Mouse (Mus musculus) CH12.LX (cell line): Measurements from ENCODE around the gene Gal3st3. TPM values are rescaled to one million over a fixed set of nuclear protein-coding genes. Genes with fewer than 3 reads are reported as not detected.
"Not testable (repeated sequence)": the region's sequence is repeated elsewhere in the genome, so short reads cannot be mapped to it uniquely, and the experiment has no call there.

Source experiments
- DNase-seq: peaks from one replicate; pipeline ENCODE4 v3.0.0-alpha.2; 2013; ENCODE audit errors: extremely low read depth
- H3K27ac ChIP-seq: 2 replicates; pipeline ENCODE4 v1.5.1; 2012; ENCODE audit warnings: low read depth, mild to moderate bottlenecking, control low read depth, moderate library complexity; ENCODE audit not compliant: insufficient read depth
- H3K27me3 ChIP-seq: replicated peaks from 2 replicates; pipeline ENCODE3; 2012; ENCODE audit warnings: inconsistent platforms
- H3K36me3 ChIP-seq, 2 experiments: replicated peaks in 1 of 2; 2 replicates each; pipeline versions ENCODE3 to v1.6.1; 2012; ENCODE audit warnings: inconsistent platforms in 1 of 2, low read length in 1 of 2, mild to moderate bottlenecking in 1 of 2, mixed read lengths in 1 of 2, moderate library complexity in 1 of 2; ENCODE audit not compliant: control insufficient read depth in 1 of 2, insufficient read depth in 1 of 2
- H3K4me1 ChIP-seq, 2 experiments: 2 replicates each; pipeline ENCODE4 v1.6.1; 2012; ENCODE audit warnings: inconsistent platforms in 1 of 2, moderate library complexity in 1 of 2; ENCODE audit not compliant: insufficient read depth in 2 of 2, control insufficient read depth in 1 of 2
- H3K4me2 ChIP-seq: 2 replicates; pipeline ENCODE4 v1.6.1; 2012; ENCODE audit warnings: low read depth, mild to moderate bottlenecking, control low read depth; ENCODE audit not compliant: poor library complexity, insufficient read depth, severe bottlenecking
- H3K4me3 ChIP-seq, 3 experiments: fragments of 150-350 bp in 1 of 3; sonication (generic) in 1 of 3; replicated peaks in 1 of 3; 2 replicates each; pipeline versions ENCODE3 to v1.5.1; 2011 to 2012; ENCODE audit warnings: low read depth in 2 of 3, low read length in 2 of 3, mild to moderate bottlenecking in 2 of 3, moderate library complexity in 2 of 3, control low read depth in 1 of 3, improper control_type of control experiment in 1 of 3, inconsistent platforms in 1 of 3, mixed read lengths in 1 of 3; ENCODE audit not compliant: poor library complexity in 1 of 3
- H3K79me2 ChIP-seq: replicated peaks from 2 replicates; pipeline ENCODE4 v1.6.1; 2012; ENCODE audit warnings: mild to moderate bottlenecking, moderate library complexity; ENCODE audit not compliant: control insufficient read depth, poor library complexity, insufficient read depth, severe bottlenecking; ENCODE audit errors: extremely low read depth
- H3K9ac ChIP-seq: 2 replicates; pipeline ENCODE4 v1.6.1; 2012; ENCODE audit warnings: low read depth, mild to moderate bottlenecking, control low read depth, moderate library complexity; ENCODE audit not compliant: insufficient read depth
- H3K9me3 ChIP-seq: replicated peaks from 2 replicates; pipeline ENCODE3; 2012; ENCODE audit warnings: low read length, inconsistent platforms, mixed read lengths
- CHD1 ChIP-seq: IDR thresholded peaks from 2 replicates; pipeline ENCODE4 v1.6.1; 2012; ENCODE audit warnings: low read depth, low read length, improper control_type of control experiment, inconsistent platforms
- CHD2 ChIP-seq: IDR thresholded peaks from 2 replicates; pipeline ENCODE4 v1.6.1; 2011; ENCODE audit warnings: low read length, improper control_type of control experiment
- CTCF ChIP-seq, 2 experiments: IDR thresholded peaks in 1 of 2; conservative IDR thresholded peaks in 1 of 2; 2 replicates each; pipeline ENCODE4 v1.5.1; 2011 to 2012; ENCODE audit warnings: low read depth in 2 of 2, low read length in 2 of 2, improper control_type of control experiment in 1 of 2, inconsistent platforms in 1 of 2, mild to moderate bottlenecking in 1 of 2, moderate library complexity in 1 of 2
- IRF4 ChIP-seq: IDR thresholded peaks from 2 replicates; pipeline ENCODE4 v1.6.1; 2014; ENCODE audit warnings: low read depth, mild to moderate bottlenecking, inconsistent platforms, low read length, improper control_type of control experiment
- JUN ChIP-seq: IDR thresholded peaks from 2 replicates; pipeline ENCODE4 v1.6.1; 2011; ENCODE audit warnings: low read depth, mild to moderate bottlenecking, low read length, improper control_type of control experiment, moderate library complexity; ENCODE audit not compliant: insufficient read depth
- KAT2A ChIP-seq: IDR thresholded peaks from 2 replicates; pipeline ENCODE4 v1.6.1; 2012; ENCODE audit warnings: low read length, improper control_type of control experiment, inconsistent platforms; ENCODE audit not compliant: insufficient replicate concordance
- MAX ChIP-seq: IDR thresholded peaks from 2 replicates; pipeline ENCODE4 v1.6.1; 2011; ENCODE audit warnings: low read length, improper control_type of control experiment
- MYC ChIP-seq: IDR thresholded peaks from 2 replicates; pipeline ENCODE4 v1.6.1; 2011; ENCODE audit warnings: low read depth, mild to moderate bottlenecking, improper control_type of control experiment, low read length
- PAX5 ChIP-seq: IDR thresholded peaks from 2 replicates; pipeline ENCODE4 v1.6.1; 2012; ENCODE audit warnings: low read length, inconsistent platforms, mixed read lengths
- RAD21 ChIP-seq: IDR thresholded peaks from 2 replicates; pipeline ENCODE4 v1.6.1; 2011; ENCODE audit warnings: low read depth, mild to moderate bottlenecking, low read length, improper control_type of control experiment, moderate library complexity
- RCOR1 ChIP-seq: conservative IDR thresholded peaks from 2 replicates; pipeline ENCODE4 v1.6.1; 2012; ENCODE audit warnings: low read depth, mild to moderate bottlenecking, inconsistent platforms, low read length, improper control_type of control experiment
- SIN3A ChIP-seq: IDR thresholded peaks from 2 replicates; pipeline ENCODE4 v1.6.1; 2012; ENCODE audit warnings: low read length, improper control_type of control experiment, inconsistent platforms
- SMC3 ChIP-seq: IDR thresholded peaks from 2 replicates; pipeline ENCODE4 v1.6.1; 2011; ENCODE audit warnings: low read depth, low read length, improper control_type of control experiment
- TCF12 ChIP-seq: IDR thresholded peaks from 2 replicates; pipeline ENCODE4 v1.6.1; 2014; ENCODE audit warnings: low read depth, mild to moderate bottlenecking, inconsistent platforms, low read length, improper control_type of control experiment
- USF1 ChIP-seq: IDR thresholded peaks from 2 replicates; pipeline ENCODE4 v1.6.1; 2014; ENCODE audit warnings: low read depth, mild to moderate bottlenecking, inconsistent platforms, low read length, improper control_type of control experiment
- ZC3H11A ChIP-seq: IDR thresholded peaks from 2 replicates; pipeline ENCODE4 v1.6.1; 2012; ENCODE audit warnings: low read depth, mild to moderate bottlenecking, inconsistent platforms, low read length, improper control_type of control experiment
- ZNF384 ChIP-seq: IDR thresholded peaks from 2 replicates; pipeline ENCODE4 v1.6.1; 2012; ENCODE audit warnings: low read depth, low read length, improper control_type of control experiment, inconsistent platforms
- dilution Hi-C: fragments of 300-500 bp; cut with MboI; formaldehyde crosslinking; loops from 2 replicates; pipeline ENCODE4 v1.14.3; 2020; ENCODE audit warnings: low sequenced_read_pairs; ENCODE audit not compliant: extremely low pct_unique_long_range_greater_than_20kb, extremely low pct_ligation_motif_present
- in situ Hi-C: fragments of 300-500 bp; cut with MboI; formaldehyde crosslinking; loops from 3 replicates; pipeline ENCODE4 v1.14.3; 2019; ENCODE audit warnings: low sequenced_read_pairs, low pct_ligation_motif_present, low pct_unique_long_range_greater_than_20kb, mixed read lengths
- polyA plus RNA-seq: library from polyadenylated mRNA; unstranded; fragments of >175 nt; gene quantifications from 2 replicates; pipeline ENCODE4 v1.2.1, GENCODE M21; 2012; ENCODE audit warnings: low read depth; ENCODE audit not compliant: insufficient read length
- total RNA-seq, 2 experiments: library from RNA; depleted of rRNA; stranded (reverse); fragments of 300-350 nt in 1 of 2; fragments of >200 nt in 1 of 2; gene quantifications; 2 replicates each; pipeline ENCODE4 v1.2.3; 2012 to 2014

Gal3st3 gene
- total and polyA plus RNA-seq, 3 experiments, result not detected

DNA sequence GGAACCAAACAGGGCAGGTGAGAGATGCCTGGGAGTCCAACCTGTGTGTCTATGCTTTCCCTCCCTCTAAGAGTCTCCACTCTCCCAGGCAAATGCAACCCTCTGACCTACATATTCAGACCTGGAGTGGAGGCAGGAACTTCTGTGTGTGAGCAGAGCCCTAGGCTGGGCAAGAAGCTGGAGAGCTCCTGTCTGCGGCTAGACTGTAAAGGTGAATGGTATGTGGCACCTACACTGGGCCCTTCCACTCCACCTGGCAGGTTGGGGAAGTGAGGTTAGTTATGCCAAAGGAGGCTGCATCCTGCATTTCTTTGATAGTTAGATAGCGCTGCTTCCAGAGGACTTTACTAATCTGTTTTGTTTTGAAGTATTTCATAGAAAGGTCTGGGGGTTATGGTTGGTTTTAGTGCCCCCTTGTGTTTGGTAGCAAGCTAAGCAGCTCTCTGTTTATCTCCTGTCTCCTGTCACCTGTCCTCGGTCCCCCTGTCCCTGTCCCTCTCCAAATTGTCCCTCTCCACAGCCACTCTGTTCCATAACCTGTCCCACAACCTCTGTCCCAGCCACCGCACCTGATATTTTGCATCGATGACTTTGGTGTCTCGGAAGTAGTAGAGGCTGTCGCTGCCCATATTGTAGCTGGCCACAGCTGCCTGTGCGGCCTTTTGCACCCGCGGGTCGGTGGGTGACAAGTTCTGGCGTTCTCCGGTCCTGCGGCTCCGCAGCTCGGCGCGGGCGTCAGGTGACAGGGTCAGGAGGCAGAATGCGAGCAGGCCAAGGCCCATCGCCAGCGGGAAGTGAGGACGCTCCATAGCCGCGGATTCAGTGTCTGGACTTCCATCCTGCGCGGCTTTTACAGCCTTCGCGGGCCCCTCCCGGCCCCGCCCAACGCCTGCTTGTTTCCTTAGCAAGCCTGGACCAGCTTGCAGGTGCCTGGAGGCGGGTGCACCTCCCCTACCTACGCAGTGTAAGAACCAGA is 50.7 kb downstream of the Gal3st3 start:
- dilution Hi-C loops, result no loop called here
- Histone ChIP-seq H3K79me2 (no peaks in the 10 kb centered on the region), H3K9me3 (no peaks in the 10 kb centered on the region), H3K27ac (no peak overlapping the region), H3K27me3 (no peaks in the 10 kb centered on the region), H3K4me2 (peak overlapping the region; percentile 33), H3K36me3 (no peaks in the 10 kb centered on the region), H3K4me1 (peaks cover 5 to 18% of the 10 kb centered on the region in 2 experiments), H3K9ac (no peak overlapping the region), H3K4me3 (no peak overlapping the region)
- no peak for DNase-seq
- in situ Hi-C loops, result no loop called here
- TF ChIP-seq ZC3H11A (no peak), CTCF (conservative IDR thresholded peaks at IDR 0.05 in 1 of 2, IDR thresholded peaks at IDR 0.05 in 1 of 2; ENCODE audit: low read depth in 2 of 2, low read length in 2 of 2) (peak; percentile 35 to 84; a peak in 3 of 4 replicates), MYC (no peak), RAD21 (peak; percentile 78), CHD1 (no peak), IRF4 (no peak), USF1 (no peak), RCOR1 (no peak), PAX5 (no peak), MAX (no peak), ZNF384 (no peak), SIN3A (no peak), TCF12 (no peak), CHD2 (no peak), JUN (no peak), KAT2A (no peak), SMC3 (peak; percentile 74)

DNA sequence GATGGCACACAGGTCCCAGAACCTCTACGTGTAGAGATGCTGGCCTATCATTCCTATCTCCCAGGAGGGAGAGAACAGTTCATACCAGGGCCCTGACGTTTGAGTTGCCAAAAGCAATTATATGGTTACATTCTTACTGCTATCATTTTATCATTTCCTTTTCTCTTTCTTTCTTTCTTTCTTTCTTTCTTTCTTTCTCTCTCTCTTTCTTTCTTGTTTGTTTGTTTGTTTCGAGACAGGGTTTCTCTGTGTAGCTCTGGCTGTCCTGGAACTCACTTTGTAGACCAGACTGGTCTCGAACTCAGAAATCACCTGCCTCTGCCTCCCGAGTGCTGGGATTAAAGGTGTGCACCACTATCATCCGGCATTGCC is 51.4 kb downstream of the Gal3st3 start, which contains the start of gene Cst6:
Gene Cst6 (minus strand): TSS at position 73 of the 372 bp plus-strand sequence.
- H3K9ac ChIP-seq, DNase-seq, H3K36me3 ChIP-seq, H3K4me3 ChIP-seq, in situ Hi-C loops, H3K79me2 ChIP-seq, H3K9me3 ChIP-seq, dilution Hi-C loops, H3K27ac ChIP-seq, H3K27me3 ChIP-seq: not testable (repeated sequence)
- Histone ChIP-seq H3K4me1 (peaks cover 5 to 18% of the 10 kb centered on the region in 2 experiments), H3K4me2 (peak within 1 kb of the TSS; percentile 33)
